Mouse (Mus musculus) brain, embryonic 14.5 days (tissue): ENCODE data around the gene Rmdn2.

Source experiments
- CTCF ChIP-seq: fragments of 200-500 bp; IDR thresholded peaks from 2 replicates; pipeline ENCODE4 v1.5.1; 2012; ENCODE audit warnings: inconsistent platforms, mild to moderate bottlenecking, moderate library complexity, borderline replicate concordance; ENCODE audit not compliant: insufficient read depth, insufficient read length; ENCODE audit errors: extremely low read depth
- POLR2A ChIP-seq: fragments of 200-500 bp; IDR thresholded peaks from 2 replicates; pipeline ENCODE4 v1.6.1; 2012; ENCODE audit warnings: mild to moderate bottlenecking, inconsistent platforms, borderline replicate concordance; ENCODE audit not compliant: poor library complexity, insufficient read depth, insufficient read length, severe bottlenecking; ENCODE audit errors: extremely low read depth

DNA sequence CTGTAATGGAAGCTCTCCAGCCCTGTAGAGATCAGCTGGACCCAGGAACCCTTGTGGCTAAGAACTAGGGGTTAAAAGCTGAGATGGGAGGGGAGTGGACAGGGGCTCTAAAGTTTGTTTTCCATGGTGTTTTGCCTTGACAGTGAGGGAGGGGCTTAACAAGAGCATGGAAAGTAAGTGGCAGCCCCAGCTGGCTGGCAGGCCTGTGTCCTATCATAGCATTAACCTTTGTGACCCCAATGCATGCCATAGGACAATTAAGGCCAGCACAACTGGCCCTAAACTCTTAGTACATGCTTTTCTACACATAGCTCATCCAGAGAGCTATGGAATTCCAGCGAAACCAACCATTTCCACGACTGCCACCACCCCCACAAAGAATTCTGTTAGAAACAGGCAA, 47.9 kb upstream of the Rmdn2 start:
- TF ChIP-seq CTCF (no peak), POLR2A (no peak)
